Mouse (Mus musculus) heart, embryonic 14.5 days (tissue): Measurements from ENCODE around the gene Rufy1. TPM values are rescaled to one million over a fixed set of nuclear protein-coding genes. Genes with fewer than 3 reads are reported as not detected.
A peak's percentile ranks its signal among the peaks of the same experiment; 100 is the strongest.

Experiments
- ATAC-seq: fragments of 200-750 bp; cut with Nextera tagmentation; 2 replicates; pipeline ENCODE4 v1.8.0; 2017; ENCODE audit warnings: low read depth, moderate TSS enrichment; ENCODE audit not compliant: insufficient number of reproducible peaks, insufficient read depth, low FRiP score
- H3K27ac ChIP-seq, 2 experiments: fragments of 200-500 bp in 1 of 2; fragments of 300-500 bp in 1 of 2; sonication (generic) in 1 of 2; replicated peaks in 1 of 2; 2 replicates each; pipeline ENCODE4 v1.5.1; 2012 to 2014; ENCODE audit warnings: low read depth in 2 of 2, low read length in 2 of 2, control low read depth in 1 of 2, mild to moderate bottlenecking in 1 of 2, mixed read lengths in 1 of 2; ENCODE audit not compliant: control insufficient read depth in 1 of 2, insufficient read depth in 1 of 2
- H3K27me3 ChIP-seq: fragments of 300-500 bp; sonication (generic); 2 replicates; pipeline ENCODE4 v1.6.1; 2014; ENCODE audit warnings: mild to moderate bottlenecking, low read length, control low read depth; ENCODE audit not compliant: control insufficient read depth, insufficient read depth
- H3K36me3 ChIP-seq: fragments of 300-500 bp; sonication (generic); 2 replicates; pipeline ENCODE4 v1.6.1; 2014; ENCODE audit warnings: mild to moderate bottlenecking, control low read depth, low read length, mixed read lengths; ENCODE audit not compliant: control insufficient read depth, insufficient read depth
- H3K4me1 ChIP-seq, 2 experiments: fragments of 200-500 bp in 1 of 2; fragments of 300-500 bp in 1 of 2; sonication (generic) in 1 of 2; 2 replicates each; pipeline ENCODE4 v1.6.1; 2012 to 2014; ENCODE audit warnings: low read length in 2 of 2, control low read depth in 1 of 2, mixed read lengths in 1 of 2; ENCODE audit not compliant: control insufficient read depth in 2 of 2, insufficient read depth in 2 of 2
- H3K4me2 ChIP-seq: fragments of 300-500 bp; sonication (generic); 2 replicates; pipeline ENCODE4 v1.6.1; 2014; ENCODE audit warnings: mild to moderate bottlenecking, low read length
- H3K4me3 ChIP-seq, 2 experiments: fragments of 200-500 bp in 1 of 2; fragments of 300-500 bp in 1 of 2; sonication (generic) in 1 of 2; 2 replicates each; pipeline ENCODE4 v1.5.1; 2012 to 2014; ENCODE audit warnings: low read length in 2 of 2, mild to moderate bottlenecking in 2 of 2, control low read depth in 1 of 2, low read depth in 1 of 2, moderate library complexity in 1 of 2; ENCODE audit not compliant: control insufficient read depth in 1 of 2, insufficient read depth in 1 of 2
- H3K9ac ChIP-seq: fragments of 300-500 bp; sonication (generic); 2 replicates; pipeline ENCODE4 v1.6.1; 2014; ENCODE audit warnings: mild to moderate bottlenecking, low read length
- H3K9me3 ChIP-seq: fragments of 300-500 bp; sonication (generic); 2 replicates; pipeline ENCODE4 v1.6.1; 2016; ENCODE audit warnings: low read length, control low read depth; ENCODE audit not compliant: control insufficient read depth
- WGBS: fragments of 180-500 bp; shearing (Covaris S2); extraction: QIAGEN DNeasy Blood & Tissue Kit; methylation state at CpG from one replicate; pipeline ENCODE4 v1.1.7; 2014; 5-methylcytosine and 5-hydroxymethylcytosine counted together
- polyA plus RNA-seq: library from polyadenylated mRNA; unstranded; fragments of >200 nt; fragmentation: Nextera tagmentation; extraction: Ambion mirVana; gene quantifications from 2 replicates; pipeline ENCODE4 v1.2.1, GENCODE M21; 2014

Rufy1 gene
- 27.1 and 28.6 TPM in 2 replicates for polyA plus RNA-seq

DNA sequence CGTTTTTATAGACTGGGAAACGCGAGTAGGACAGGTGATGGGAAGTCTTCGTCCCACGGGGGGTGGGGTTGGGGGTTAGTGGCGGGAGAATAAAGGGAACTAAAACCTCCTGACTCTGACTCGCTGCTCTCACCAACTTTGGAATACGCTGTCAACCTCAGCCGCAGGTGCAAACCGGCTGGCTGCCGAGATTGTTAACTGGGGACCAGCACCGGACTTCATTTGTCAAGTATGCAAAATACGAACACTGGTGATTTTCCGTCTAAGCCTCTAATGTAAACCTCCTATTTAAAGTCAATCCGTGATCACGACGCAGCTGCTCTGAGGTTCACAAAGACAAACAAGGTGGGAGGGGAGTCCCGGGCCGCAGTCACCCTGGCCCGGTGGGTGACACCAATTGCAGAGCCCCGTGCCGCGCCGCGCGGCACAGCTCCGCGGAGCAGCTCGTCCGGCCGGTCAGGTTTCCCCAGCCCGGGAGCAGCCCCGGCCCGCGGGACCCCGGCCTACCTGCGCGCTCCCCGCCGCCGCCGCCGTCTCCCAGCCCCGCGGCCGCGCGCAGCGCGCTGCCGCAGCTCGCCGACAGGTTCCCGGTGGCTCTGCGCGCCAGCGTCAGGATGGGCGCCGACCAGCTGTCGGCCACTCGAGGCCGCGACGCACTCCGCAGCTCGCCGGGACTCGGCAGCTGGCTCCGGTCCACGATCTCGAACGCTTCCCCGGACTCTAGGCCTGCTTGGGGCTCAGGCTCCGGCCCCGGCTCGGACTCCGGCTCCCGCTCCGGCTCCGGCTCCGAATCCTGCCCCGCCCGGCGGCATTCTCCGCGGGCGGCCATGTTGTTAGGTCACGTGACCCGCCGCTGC, at the start of gene Rufy1:
TSS of gene Rufy1 (minus strand) at position 849 of the 857 bp plus-strand sequence.
- Histone ChIP-seq H3K9ac (peak within 1 kb of the TSS; percentile 93), H3K4me3 (peak within 1 kb of the TSS; percentile 81 to 84), H3K9me3 (no peaks in the 10 kb centered on the region), H3K4me2 (peak within 1 kb of the TSS; percentile 80), H3K36me3 (no peaks in the 10 kb centered on the region), H3K4me1 (peaks cover 4% of the 10 kb centered on the region in 2 experiments; a peak in 3 of 4 replicates), H3K27me3 (no peaks in the 10 kb centered on the region), H3K27ac (peak within 1 kb of the TSS; percentile 91 to 94)
- ATAC-seq = peak; percentile 78
- under 1% methylated on average over 90 of the region's 90 CpGs for WGBS

DNA sequence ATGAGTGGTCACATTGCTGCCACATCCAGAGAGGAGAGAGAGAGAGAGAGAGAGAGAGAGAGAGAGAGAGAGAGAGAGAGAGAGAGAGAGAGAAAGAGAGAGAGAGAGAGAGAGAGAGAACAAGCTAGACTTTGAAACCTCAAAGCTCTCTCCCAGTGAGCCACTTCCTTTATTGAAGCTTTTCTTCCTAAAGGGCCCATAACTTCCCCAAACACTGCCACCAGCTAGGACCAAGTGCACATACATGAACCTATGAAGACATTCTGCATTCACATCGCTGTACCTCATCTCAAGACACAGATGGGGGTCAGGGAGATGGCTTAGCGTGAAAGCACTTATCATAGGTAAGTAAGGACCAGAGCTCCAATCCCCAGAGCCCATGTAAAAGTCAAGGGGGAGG, 47.1 kb upstream of the Rufy1 start:
- no peaks in the 10 kb centered on the region for H3K36me3 ChIP-seq
- H3K4me3 ChIP-seq = no peak overlapping the region
- no peak for ATAC-seq
- WGBS = 92% methylated on average over 2 of the region's 2 CpGs
- no peak overlapping the region for H3K4me2 ChIP-seq
- no peak overlapping the region for H3K9ac ChIP-seq
- H3K9me3 ChIP-seq = no peaks in the 10 kb centered on the region
- no peak overlapping the region for H3K27ac ChIP-seq
- no peaks in the 10 kb centered on the region for H3K27me3 ChIP-seq
- H3K4me1 ChIP-seq = peaks cover 13 to 17% of the 10 kb centered on the region in 2 experiments

DNA sequence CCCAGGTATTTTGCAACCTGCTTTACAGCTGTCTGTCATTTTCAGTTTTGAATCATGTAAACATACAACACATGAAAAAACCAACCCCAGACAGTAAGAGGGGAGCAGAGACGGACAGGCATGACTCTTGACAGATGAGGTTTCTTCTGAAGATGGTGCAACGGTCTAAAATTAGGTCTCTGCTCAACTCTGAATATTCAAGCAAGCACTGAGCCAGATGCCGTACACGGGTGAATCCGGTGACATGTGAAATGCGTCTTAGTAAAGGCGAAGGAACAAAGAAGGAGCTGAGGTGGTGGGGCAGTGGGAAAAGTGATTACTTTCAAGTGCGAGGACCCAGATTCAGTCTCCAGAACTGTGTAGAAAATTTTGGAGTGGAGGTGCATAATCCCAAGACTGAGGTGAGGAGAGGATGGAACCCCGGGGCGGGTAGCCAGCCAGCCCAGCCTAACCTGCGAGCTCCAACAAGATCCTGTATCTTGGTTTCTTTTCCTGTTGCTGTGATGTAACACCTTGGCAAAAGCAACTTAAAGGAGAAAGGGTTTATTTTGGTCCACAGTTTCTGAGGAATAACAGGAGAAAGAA, 46.7 kb upstream of the Rufy1 start:
- Histone ChIP-seq H3K27ac (peak overlapping the region; percentile 27 to 50; a peak in 2 of 4 replicates), H3K9ac (no peak overlapping the region), H3K9me3 (no peaks in the 10 kb centered on the region), H3K4me3 (no peak overlapping the region), H3K4me2 (peak overlapping the region; percentile 42), H3K4me1 (peaks cover 13 to 17% of the 10 kb centered on the region in 2 experiments), H3K36me3 (no peaks in the 10 kb centered on the region), H3K27me3 (no peaks in the 10 kb centered on the region)
- WGBS = 45% methylated on average over 11 of the region's 11 CpGs
- no peak for ATAC-seq

DNA sequence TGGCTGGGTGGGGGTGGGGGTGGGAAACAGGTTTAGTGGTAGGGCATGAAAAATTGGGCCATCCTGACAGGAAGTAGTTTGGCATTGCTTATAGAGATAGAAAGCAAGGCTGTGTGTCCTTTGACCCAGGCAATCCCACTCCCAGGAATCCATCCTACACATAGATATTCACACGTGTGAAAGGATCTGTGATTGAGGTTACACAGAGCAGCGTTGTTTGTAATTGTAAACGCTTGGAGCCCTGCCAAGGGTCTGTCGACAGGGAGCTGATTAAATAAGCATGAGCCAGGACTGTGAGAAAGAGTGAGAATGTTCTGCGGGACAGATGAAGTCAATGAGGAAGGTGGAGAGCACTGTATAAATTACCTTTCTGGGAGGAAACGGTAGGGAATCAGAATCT, 46.0 kb upstream of the Rufy1 start:
- H3K4me1 ChIP-seq = peaks cover 13 to 17% of the 10 kb centered on the region in 2 experiments
- no peaks in the 10 kb centered on the region for H3K27me3 ChIP-seq
- no peak overlapping the region for H3K9ac ChIP-seq
- no peak overlapping the region for H3K4me3 ChIP-seq
- H3K9me3 ChIP-seq = no peaks in the 10 kb centered on the region
- peak; percentile 73; the same call in 1 of the 2 replicates for ATAC-seq
- no peaks in the 10 kb centered on the region for H3K36me3 ChIP-seq
- H3K4me2 ChIP-seq = peak overlapping the region; percentile 42
- WGBS = 5% methylated on average over 6 of the region's 6 CpGs
- H3K27ac ChIP-seq = peak overlapping the region; percentile 27 to 61; a peak in 3 of 4 replicates

DNA sequence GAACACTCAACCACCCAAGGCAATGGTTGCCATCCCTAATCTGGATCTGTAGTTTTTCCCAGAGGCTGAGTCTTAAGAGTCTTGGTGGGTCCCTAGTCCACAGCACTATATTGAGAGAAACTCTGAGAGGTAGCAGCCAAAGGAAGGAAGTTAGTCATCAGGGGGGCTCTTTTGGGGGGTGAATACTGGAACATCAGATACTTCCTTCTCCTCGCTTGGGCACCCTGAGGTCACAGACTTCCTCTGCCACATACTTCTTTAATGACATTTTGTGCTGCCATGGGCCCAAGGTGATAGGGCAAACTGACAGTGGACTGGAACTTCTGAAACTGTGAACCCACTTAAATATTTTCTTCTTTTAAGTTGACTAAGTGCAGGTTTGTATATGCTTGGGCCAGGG, 43.0 kb upstream of the Rufy1 start:
- no peak overlapping the region for H3K4me3 ChIP-seq
- ATAC-seq = no peak
- 63% methylated on average over 1 of the region's 1 CpGs for WGBS
- H3K9me3 ChIP-seq = peaks cover 14% of the 10 kb centered on the region
- H3K9ac ChIP-seq = no peak overlapping the region
- H3K36me3 ChIP-seq = no peaks in the 10 kb centered on the region
- no peak overlapping the region for H3K27ac ChIP-seq
- no peak overlapping the region for H3K4me2 ChIP-seq
- H3K27me3 ChIP-seq = no peaks in the 10 kb centered on the region
- H3K4me1 ChIP-seq = peaks cover 13 to 17% of the 10 kb centered on the region in 2 experiments

DNA sequence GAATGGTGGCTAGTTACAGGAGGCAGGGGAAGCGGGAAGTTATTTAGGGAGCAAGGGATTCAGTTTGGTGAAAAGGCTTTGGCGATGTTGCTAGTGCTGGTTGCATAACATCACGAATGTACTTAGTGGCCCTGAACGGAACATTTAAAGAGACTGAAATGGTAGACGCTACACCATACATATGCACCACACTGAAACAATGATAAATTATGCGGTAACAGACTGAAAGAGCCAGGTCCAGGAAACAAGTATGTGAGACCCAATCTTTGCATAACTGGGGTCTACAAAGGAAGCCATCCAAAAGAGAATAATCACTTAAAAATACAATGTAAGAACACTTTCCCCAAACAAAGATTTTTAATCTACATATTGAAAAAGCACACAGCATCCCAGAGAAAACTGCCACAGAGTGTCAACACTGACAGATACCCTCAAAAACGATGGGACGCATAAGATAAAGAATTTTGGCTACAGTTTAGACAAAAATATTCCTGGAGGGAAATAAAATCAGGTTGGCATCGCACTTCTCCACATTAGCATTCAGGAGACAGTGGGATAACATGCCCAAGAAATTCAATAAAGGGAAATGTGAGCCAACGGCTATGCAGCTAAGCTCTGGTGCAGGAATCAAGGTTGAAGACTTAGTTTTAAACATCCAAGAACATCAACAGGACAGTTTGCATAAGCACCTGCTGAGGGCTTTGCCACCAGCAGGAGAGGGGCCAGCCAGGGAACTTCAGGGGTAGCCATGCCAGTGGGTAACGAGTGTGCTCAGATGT, 41.4 kb upstream of the Rufy1 start:
- Histone ChIP-seq H3K9me3 (peaks cover 14% of the 10 kb centered on the region), H3K4me3 (no peak overlapping the region), H3K27ac (no peak overlapping the region), H3K9ac (no peak overlapping the region), H3K36me3 (no peaks in the 10 kb centered on the region), H3K4me1 (peaks cover 7 to 12% of the 10 kb centered on the region in 2 experiments), H3K27me3 (no peaks in the 10 kb centered on the region), H3K4me2 (no peak overlapping the region)
- WGBS = 86% methylated on average over 11 of the region's 11 CpGs
- no peak for ATAC-seq

DNA sequence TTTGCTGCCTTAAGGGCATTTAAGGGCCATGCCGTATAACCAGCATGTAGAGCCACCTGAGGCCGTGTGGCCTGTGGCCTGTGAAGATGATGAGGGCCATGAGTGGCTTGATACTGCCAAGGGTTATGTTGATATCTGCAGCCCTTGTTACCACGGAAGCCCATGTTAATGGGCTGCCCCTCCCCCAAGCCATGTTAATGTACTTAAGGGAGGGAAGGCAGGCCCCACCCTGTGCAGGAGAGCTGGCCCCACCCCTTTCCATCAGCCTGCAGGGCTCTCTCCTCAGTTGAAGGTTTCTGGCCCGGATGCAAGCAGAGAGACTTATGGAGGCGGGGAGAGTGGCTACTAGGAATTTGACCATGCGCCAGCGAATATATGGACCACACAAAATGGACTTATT, 30.6 kb upstream of the Rufy1 start:
- Histone ChIP-seq H3K9ac (no peak overlapping the region), H3K27me3 (no peaks in the 10 kb centered on the region), H3K4me2 (no peak overlapping the region), H3K27ac (no peak overlapping the region), H3K36me3 (no peaks in the 10 kb centered on the region), H3K4me1 (peaks cover 11 to 13% of the 10 kb centered on the region in 2 experiments), H3K9me3 (no peaks in the 10 kb centered on the region), H3K4me3 (no peak overlapping the region)
- WGBS = 66% methylated on average over 7 of the region's 7 CpGs
- ATAC-seq = no peak
